Mouse (Mus musculus): ENCODE measurements at regions not wholly inside any gene's neighbourhood (a gene's known extent, or its start where the extent isn't known, plus 50 kb on each side); places are given as distances from the start of the nearest gene placed in this dataset.

DNA sequence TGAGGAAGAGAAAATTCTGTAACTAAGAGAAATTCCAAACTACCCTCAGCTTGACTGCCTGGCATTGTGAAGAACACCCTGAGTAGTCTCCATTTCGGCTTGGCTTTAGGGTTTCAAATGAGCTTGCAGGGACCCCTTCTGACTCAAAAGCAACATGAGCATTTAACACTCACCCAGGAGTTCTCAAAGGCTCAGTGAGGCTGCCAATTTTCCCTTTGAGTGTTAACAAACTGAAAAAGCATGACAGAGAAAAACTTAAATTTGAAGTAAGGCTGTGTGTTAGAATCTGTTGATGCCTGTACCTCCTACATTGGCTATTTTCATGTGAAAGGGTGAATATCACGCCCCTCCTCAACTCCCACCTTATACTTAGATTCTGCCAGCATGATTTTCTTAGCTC lies 1017.9 kb downstream of the Cdh11 start:
- Histone ChIP-seq H3K27ac (ENCODE audit: control insufficient read depth, insufficient read depth, low read depth, low read length) (no peak overlapping the region), H3K4me1 (ENCODE audit: control insufficient read depth, insufficient read depth, low read length) (no peaks in the 10 kb centered on the region), H3K4me3 (ENCODE audit: control insufficient read depth, low read depth, low read length) (no peak overlapping the region), H3K27me3 (ENCODE audit: control insufficient read depth, insufficient read depth, low read length) (no peaks in the 10 kb centered on the region), H3K36me3 (ENCODE audit: control insufficient read depth, insufficient read depth, low read length) (no peaks in the 10 kb centered on the region)
- TF ChIP-seq CTCF (IDR thresholded peaks at IDR 0.05; ENCODE audit: control insufficient read depth, insufficient read depth, insufficient replicate concordance, low read depth, low read length) (no peak), POLR2A (IDR thresholded peaks at IDR 0.05; ENCODE audit: control insufficient read depth, low read depth, low read length) (no peak)

All from testis, adult 2 months (tissue).